Mouse (Mus musculus) gastrocnemius, adult 18-20 months (tissue): ENCODE results near the gene Stub1. TPM values are rescaled to one million over a fixed set of nuclear protein-coding genes. Genes with fewer than 3 reads are reported as not detected.

Experiments
- DNase-seq: peaks from one replicate; pipeline ENCODE4 v3.0.0; 2021; ENCODE audit warnings: low spot score
- microRNA-seq: library from miRNA; unstranded; fragments of <30 nt; microRNA quantifications from one replicate; pipeline ENCODE4 v1.2.0, GENCODE M21; 2021
- total RNA-seq, 2 experiments: library from RNA; stranded (reverse); gene quantifications; 2 replicates each; pipeline ENCODE4 v1.2.3; 2021

The Stub1 gene
- total RNA-seq, 2 experiments from 2014 or later: 88.4 to 92.9 TPM

GRCm38 (mm10) chr17:25792615-25793014 is 40.6 kb downstream of the Stub1 start, which contains the start of gene Fam173a:
Gene Fam173a (minus strand): TSS chr17:25792901.
- peak; percentile 53 for DNase-seq

DNA sequence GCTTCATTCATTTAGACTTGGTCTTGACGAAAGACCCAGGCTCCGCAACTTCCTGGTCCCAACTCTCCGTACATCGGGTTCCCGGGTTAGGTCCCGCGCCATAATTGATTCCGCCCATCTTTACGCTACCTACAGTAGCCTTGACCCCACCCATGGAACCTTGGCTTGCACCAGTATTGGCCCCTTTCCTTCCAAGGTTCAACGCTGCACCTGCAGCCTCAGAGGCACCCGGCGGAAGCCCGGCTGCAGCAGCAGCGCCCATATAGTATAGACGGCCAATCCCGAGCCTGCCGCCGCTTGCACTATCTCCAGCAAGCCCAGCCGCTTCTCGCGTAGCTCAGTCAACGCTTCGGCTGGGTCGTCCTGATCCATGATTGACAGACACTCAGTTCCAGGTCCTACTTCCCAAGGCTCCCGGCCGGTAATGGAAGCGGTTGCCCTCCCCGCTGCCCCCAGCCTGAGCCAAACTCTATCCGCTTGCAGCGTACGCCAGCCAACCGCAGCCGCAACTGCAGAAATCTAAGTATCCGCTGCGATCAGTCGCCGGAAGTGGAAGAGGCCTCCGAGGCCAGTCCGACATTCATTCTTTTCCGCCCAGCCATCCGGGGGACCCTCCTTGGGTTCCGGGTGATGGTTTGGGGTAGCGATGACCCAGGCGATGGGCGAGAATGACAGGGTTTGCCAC is 41.2 kb downstream of the Stub1 start:
- peak; percentile 87 for DNase-seq

- no peak for DNase-seq
Observed at GRCm38 (mm10) chr17:25791320-25791842, 41.8 kb downstream of the Stub1 start.

DNA sequence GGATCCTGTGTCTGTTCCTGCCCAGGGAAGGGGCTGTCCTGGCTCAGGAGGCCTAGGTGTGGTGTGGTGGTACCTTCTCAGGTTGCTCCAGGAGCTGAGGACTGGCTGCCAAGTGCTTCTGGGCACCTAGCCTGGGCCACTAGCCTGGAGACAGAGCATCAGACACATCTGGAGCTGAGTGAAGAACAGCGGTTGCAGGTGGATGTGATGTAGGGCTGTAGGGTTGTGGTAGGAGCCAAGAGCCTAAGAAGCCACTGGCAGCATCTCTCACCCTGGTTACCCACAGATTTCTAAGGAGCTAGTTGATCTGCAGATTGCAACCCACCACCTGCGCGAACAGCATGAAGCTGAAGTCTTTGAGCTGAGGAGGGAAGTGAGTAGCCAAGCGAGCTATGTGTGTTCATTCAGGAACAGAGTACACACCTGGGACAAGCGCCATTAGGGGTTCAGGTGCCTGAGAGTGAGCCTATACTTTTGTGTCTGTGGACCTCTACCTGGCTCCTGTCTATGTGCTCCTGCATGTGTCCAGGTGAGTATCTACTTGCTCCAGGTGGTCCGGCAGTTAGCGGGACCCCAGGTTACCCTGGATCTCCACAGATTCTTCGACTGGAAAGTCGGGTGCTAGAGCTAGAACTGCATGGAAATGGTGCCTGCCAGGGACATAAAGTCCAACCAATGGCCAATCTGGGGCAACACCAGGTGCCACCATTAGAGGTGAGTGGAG is 46.3 kb downstream of the Stub1 start:
- no peak for DNase-seq

- no peak for DNase-seq
Observed at GRCm38 (mm10) chr17:25786280-25786679, 46.9 kb downstream of the Stub1 start, which contains the start of gene Ccdc78. Gene Ccdc78 (plus strand): TSS chr17:25786580.

DNA sequence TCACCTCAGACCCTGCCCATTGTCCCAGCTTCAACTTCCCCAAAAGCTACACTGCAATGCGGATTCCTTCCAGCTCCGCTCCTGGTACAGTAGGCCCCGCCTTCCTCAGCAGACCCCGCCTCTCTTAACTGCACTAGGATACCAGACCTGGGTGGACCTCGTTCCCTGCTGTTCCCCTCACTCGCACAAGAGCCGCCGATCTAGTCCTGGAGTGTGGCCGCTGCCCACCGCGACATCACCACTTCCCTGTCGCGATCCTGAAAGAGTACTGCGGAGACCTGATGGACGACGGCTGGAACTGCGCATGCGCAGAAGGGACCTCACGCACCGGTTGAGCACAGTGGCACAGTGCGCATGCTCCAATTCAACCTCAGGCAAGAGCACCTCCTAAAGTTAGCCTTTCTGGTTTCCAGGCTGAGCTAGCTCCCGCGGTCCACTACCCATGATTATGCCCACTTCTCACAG is 47.9 kb downstream of the Stub1 start, which contains the start of gene Haghl:
TSS of gene Haghl (minus strand) at position 393 of the 465 bp plus-strand sequence.
- DNase-seq: peak; percentile 95

DNA sequence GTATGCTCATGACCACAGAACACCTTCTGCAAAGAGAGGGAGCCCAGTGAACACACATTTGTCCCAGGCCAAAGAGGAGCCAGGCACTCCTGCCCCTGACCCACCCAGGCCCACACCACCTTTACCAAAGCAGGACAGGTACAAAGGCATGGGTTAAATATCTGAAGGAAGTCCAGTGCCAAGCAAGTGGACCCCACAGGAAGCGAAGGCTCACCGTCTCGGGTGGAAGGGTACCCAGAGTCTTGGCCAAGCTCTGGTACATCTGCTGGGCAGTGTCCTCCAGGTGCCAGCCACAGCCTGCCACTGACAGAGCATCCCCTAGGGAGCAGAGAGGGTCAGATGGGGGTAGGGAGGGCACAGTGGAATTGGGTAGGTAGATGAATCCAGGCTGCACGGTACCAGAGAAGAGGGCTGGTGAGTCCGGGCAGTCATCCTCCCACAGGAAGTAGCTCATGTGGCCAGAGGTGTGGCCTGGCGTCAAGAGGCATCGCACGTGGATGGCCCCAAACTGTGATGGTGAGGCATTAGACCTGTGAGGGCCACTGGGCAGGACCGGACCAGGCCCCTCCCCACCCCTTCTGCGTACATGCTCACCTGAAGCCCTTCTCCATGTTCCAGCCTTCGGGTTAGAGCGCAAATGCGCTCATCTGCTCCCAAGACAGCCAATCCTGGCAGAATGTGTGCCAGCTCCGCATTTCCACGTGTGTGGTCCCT is 49.2 kb downstream of the Stub1 start:
- no peak for DNase-seq

GRCm38 (mm10) chr17:25783086-25783485 is 50.1 kb downstream of the Stub1 start:
- DNase-seq: no peak

DNA sequence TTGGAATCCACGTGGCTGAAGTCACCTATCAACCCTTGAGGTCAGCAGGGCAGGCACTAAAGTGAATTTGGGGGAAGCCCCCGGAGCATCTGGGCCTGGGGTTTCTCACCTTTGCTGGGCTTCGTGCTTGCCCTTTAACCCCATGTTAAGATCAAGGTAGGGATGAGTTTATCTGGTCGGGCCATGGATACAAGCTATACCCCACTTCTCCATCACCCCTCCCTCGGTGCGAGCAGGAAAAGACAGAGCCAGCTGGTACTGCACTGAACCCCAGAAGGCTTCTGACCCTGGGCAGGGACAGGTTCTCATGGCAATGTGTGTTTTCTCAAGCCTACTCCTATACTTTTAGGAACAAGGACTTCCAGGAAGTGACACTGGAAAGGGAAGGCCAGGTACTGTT is 51.9 kb downstream of the Stub1 start:
- no peak for DNase-seq

Small RNA genes within 50 kb of the gene (microRNA-seq; reads per million reads assigned to microRNA genes)
- gene Mir3082 (not detected), gene Mir6966 (not detected)

Other genes starting within 250 kb of the Stub1 start
- not detected for gene Gng13, start 116.2 kb downstream of the Stub1 start, total RNA-seq
- gene Chtf18, start 106.0 kb downstream of the Stub1 start, total RNA-seq: 1 to 10 TPM in 1 of 2 experiments, under 1 TPM in 1; 0.47 to 1.1 TPM
- gene Rpusd1, start 105.7 kb downstream of the Stub1 start, total RNA-seq: 1 to 10 TPM; 3.5 to 4.2 TPM
- not detected for gene Mslnl, start 97.4 kb downstream of the Stub1 start, total RNA-seq
- under 1 TPM; 0.26 to 0.46 TPM for gene Msln, start 79.0 kb downstream of the Stub1 start, total RNA-seq
- 10 to 100 TPM; 27.3 to 29.2 TPM for gene Narfl, start 59.6 kb downstream of the Stub1 start, total RNA-seq
- gene Haghl, start 47.7 kb downstream of the Stub1 start, total RNA-seq: 10 to 100 TPM; 10.6 to 10.7 TPM
- not detected for gene Ccdc78, start 46.8 kb downstream of the Stub1 start, total RNA-seq
- gene Fam173a, start 40.5 kb downstream of the Stub1 start, total RNA-seq: 10 to 100 TPM; 42.2 to 46.8 TPM
- not detected for gene AC134908.4, start 37.7 kb downstream of the Stub1 start, total RNA-seq
- gene Metrn, start 36.3 kb downstream of the Stub1 start, total RNA-seq: 10 to 100 TPM; 40.1 to 48.4 TPM
- under 1 TPM; 0.62 to 0.91 TPM for gene Fbxl16, start 24.3 kb downstream of the Stub1 start, total RNA-seq
- 1 to 10 TPM; 9.6 to 9.8 TPM for gene Wdr24, start 9.8 kb downstream of the Stub1 start, total RNA-seq
- 10 to 100 TPM; 12.6 to 14.2 TPM for gene Jmjd8, start 4.5 kb downstream of the Stub1 start, total RNA-seq
- 10 to 100 TPM; 10.7 to 14.7 TPM for gene Rhbdl1, start 3.9 kb upstream of the Stub1 start, total RNA-seq
- 10 to 100 TPM; 10.0 to 11.8 TPM for gene Gm20683, start 8.4 kb upstream of the Stub1 start, total RNA-seq
- 10 to 100 TPM; 72.4 to 72.9 TPM for gene Rhot2, start 11.4 kb upstream of the Stub1 start, total RNA-seq
- under 1 TPM; 0.55 to 0.64 TPM for gene Wdr90, start 28.1 kb upstream of the Stub1 start, total RNA-seq
- 100 to 1,000 TPM in 1 of 2 experiments, 10 to 100 TPM in 1; 84.2 to 102 TPM for gene Mcrip2, start 35.4 kb upstream of the Stub1 start, total RNA-seq
- gene Mettl26, start 41.7 kb upstream of the Stub1 start, total RNA-seq: 10 to 100 TPM; 25.4 to 33.4 TPM
- under 1 TPM; 0.43 to 0.62 TPM for gene Wfikkn1, start 47.5 kb upstream of the Stub1 start, total RNA-seq
- gene Rab40c, start 86.3 kb upstream of the Stub1 start, total RNA-seq: 10 to 100 TPM in 1 of 2 experiments, 1 to 10 TPM in 1; 7.6 to 11.1 TPM
- gene Pigq, start 111.5 kb upstream of the Stub1 start, total RNA-seq: 10 to 100 TPM; 19.9 to 22.2 TPM
- not detected for gene Nhlrc4, start 111.6 kb upstream of the Stub1 start, total RNA-seq
- gene A930017K11Rik, start 119.2 kb upstream of the Stub1 start, total RNA-seq: not detected
- 1 to 10 TPM; 4.4 to 6.5 TPM for gene Capn15, start 152.4 kb upstream of the Stub1 start, total RNA-seq
- gene Rab11fip3, start 236.2 kb upstream of the Stub1 start, total RNA-seq: 10 to 100 TPM; 88.9 to 96.2 TPM